Mouse (Mus musculus) lung, adult 10 weeks (tissue): Measurements from ENCODE around the gene Tmem184b. TPM values are rescaled to one million over a fixed set of nuclear protein-coding genes. Genes with fewer than 3 reads are reported as not detected.

ENCODE experiments used
- polyA plus RNA-seq: library from polyadenylated mRNA; stranded (reverse); fragments of 350-450 nt; fragmentation: Illumina TruSeq; extraction: RNeasy Lipid Tissue Mini Kit (QIAGEN cat#74804); gene quantifications from one replicate; pipeline ENCODE4 v1.2.3, GENCODE M21; 2014; ENCODE audit warnings: low read depth, low replicate concordance; ENCODE audit not compliant: insufficient read depth

The Tmem184b gene
- 50.1 TPM for polyA plus RNA-seq

DNA sequence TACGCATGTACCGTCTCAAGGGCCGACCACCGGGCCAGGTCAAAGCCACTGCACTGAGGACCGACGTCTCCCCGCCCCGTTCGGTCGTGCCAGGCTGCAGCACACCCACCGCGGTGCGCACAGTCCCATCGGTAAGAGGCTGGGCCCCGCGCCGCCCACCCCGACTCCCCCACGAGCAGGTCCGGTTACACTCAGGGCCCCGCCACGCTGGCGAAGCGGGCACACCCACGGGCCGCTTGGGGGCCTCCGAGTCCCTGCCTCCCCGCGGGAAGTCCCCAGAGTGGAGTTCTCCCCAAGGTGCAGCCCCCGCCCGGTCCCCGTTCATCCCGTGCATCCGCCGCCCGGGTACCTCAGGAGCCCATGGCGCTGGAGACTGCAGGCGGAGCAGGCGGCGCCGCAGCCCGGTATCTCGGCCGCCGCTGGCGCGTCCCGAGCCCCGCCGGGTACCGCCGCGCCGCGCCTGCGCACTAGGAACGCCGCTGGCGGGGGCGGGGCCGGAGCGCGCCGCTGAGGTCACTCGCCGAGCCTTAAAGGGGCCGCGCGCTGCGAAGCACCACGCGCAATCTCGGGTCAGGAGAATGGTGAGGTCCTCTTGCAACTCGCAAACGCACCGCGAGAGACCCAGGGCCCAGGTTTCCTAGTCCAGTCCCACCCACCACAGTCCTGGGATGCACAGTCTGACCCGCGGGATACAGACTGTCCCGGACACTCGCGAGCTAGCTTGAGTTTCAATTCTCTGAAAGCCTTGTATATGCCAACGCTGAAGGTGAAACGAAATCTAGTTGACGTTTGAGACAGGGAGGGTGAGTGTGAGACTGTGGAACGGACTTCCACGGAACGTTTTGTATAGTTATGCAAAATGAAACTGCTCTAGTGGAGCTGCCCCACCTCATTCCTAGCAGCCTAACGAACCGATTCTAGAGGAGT is at the start of gene Tmem184b:
Gene Tmem184b, minus strand, starts transcription at position 734 of the 927 bp plus-strand sequence.

DNA sequence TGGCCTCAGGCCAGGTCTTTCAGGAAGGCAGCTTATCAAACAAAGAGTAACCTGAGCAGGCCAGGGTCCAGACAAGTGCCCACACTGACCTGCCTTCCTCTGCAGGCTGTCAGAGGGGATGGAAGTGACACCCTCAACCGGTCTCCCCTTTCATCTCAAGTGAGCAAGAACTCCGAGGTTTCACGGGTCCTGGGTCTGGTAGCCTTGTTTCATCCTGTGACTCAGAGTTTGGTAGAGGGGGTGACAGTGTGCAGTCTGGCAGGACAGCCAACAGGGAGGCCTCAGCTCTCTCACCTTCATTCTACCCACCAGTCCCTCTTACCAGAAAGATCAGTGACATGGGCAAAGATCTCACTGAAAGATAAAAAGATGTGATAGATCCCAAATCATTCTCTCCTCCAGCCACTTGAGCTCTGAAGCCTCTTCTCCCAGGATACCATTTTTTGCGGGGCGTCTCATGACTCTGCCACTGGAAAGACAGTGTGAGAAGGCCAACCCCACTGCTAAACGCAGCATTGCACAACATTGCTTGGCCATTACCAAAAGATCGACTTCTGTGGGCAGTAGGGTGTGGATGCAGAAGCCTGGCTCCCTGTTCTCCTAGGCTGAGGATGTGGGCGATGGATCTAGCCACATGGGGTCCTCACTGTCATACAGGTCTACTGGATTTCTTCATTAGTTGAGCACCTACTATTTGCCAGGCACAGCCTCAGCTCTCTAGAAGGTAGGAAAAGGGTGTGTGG is 57.1 kb downstream of the Tmem184b start, which contains the start of gene Maff:
Gene Maff, plus strand, starts transcription at position 571 of the 743 bp plus-strand sequence.

DNA sequence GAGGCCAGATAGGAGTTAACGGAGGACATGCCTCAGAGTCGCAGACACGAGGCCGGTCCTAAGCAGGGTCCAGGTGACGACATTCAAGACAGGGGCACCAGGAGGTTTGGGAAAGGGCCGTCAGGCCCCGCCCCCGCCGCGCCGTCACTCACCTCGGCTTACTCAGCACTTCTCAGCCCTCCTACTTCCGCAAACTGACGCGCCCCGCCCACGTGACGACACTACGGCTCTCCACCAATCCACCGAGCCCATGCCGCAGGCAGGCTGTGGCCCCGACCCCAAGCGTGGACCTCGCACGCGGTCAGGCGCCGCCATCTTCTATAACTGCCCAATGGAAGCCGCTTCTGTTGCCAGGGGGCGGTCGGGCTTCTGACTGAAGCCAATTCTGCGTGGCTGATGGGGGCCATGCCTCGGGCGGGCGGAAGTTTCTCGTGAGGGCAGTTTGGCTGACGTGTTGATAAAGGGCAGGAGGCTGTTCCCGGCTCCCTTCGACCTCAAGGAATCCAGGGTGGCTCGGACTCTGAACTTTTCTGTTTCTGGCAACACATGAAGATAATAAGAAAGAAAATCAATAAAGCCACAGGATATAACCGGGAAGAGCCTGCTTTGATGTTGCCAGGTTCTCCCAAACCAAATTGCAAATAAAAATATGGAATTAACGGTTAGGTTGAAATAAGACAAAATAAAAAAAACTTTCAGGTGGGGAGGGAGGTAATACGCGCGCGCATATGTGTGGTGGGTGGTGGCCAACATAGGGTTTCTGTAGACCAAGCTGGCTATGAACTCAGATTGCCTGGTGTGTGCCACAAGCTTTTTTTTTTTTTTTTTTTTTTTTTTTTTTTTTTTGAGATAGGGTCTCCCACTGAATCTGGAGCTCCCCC is 75.1 kb downstream of the Tmem184b start, which contains the start of gene Pla2g6:
Gene Pla2g6, minus strand, starts transcription at position 333 of the 881 bp plus-strand sequence.

Other genes with a start within 250 kb of the Tmem184b start
- 0.17 TPM for gene Sox10, start 238.3 kb downstream of the Tmem184b start, polyA plus RNA-seq
- gene Pick1, start 174.4 kb downstream of the Tmem184b start, polyA plus RNA-seq, result 13.2 TPM
- gene Gm49486, start 174.2 kb downstream of the Tmem184b start, polyA plus RNA-seq, result 0.14 TPM
- gene Slc16a8, start 148.8 kb downstream of the Tmem184b start, polyA plus RNA-seq, result not detected
- 0.62 TPM for gene Baiap2l2, start 118.0 kb downstream of the Tmem184b start, polyA plus RNA-seq
- 6.3 TPM for gene Pla2g6, start 75.2 kb downstream of the Tmem184b start, polyA plus RNA-seq
- gene Maff, start 56.9 kb downstream of the Tmem184b start, polyA plus RNA-seq, result 20.4 TPM
- gene Csnk1e, start 52.0 kb upstream of the Tmem184b start, polyA plus RNA-seq, result 43.2 TPM
- gene Kcnj4, start 101.7 kb upstream of the Tmem184b start, polyA plus RNA-seq, result not detected
- 17.2 TPM for gene Kdelr3, start 112.8 kb upstream of the Tmem184b start, polyA plus RNA-seq
- 82.4 TPM for gene Ddx17, start 143.2 kb upstream of the Tmem184b start, polyA plus RNA-seq
- 0.50 TPM for gene Dmc1, start 201.5 kb upstream of the Tmem184b start, polyA plus RNA-seq